Mouse (Mus musculus) kidney, embryonic 15.5 days (tissue): ENCODE results near the gene Ak1. TPM values are rescaled to one million over a fixed set of nuclear protein-coding genes. Genes with fewer than 3 reads are reported as not detected.

ENCODE experiments used
- ATAC-seq: fragments of 200-750 bp; cut with Nextera tagmentation; replicated peaks from 2 replicates; pipeline ENCODE4 v1.8.0; 2017; ENCODE audit warnings: moderate TSS enrichment; ENCODE audit not compliant: low FRiP score
- H3K27ac ChIP-seq: fragments of 300-500 bp; sonication (generic); 2 replicates; pipeline ENCODE4 v1.5.1; 2015; ENCODE audit warnings: mild to moderate bottlenecking, inconsistent platforms
- H3K27me3 ChIP-seq: fragments of 300-500 bp; sonication (generic); 2 replicates; pipeline ENCODE4 v1.6.1; 2015; ENCODE audit warnings: inconsistent platforms
- H3K36me3 ChIP-seq: fragments of 300-500 bp; sonication (generic); 2 replicates; pipeline ENCODE4 v1.6.1; 2015; ENCODE audit warnings: inconsistent platforms
- H3K4me1 ChIP-seq: fragments of 300-500 bp; sonication (generic); 2 replicates; pipeline ENCODE4 v1.6.1; 2015; ENCODE audit warnings: inconsistent platforms
- H3K4me2 ChIP-seq: fragments of 300-500 bp; sonication (generic); 2 replicates; pipeline ENCODE4 v1.6.1; 2015; ENCODE audit warnings: moderate library complexity, mild to moderate bottlenecking, inconsistent platforms
- H3K4me3 ChIP-seq: fragments of 300-500 bp; sonication (generic); replicated peaks from 2 replicates; pipeline ENCODE4 v1.5.1; 2015; ENCODE audit warnings: mild to moderate bottlenecking, inconsistent platforms
- H3K9ac ChIP-seq: fragments of 300-500 bp; sonication (generic); 2 replicates; pipeline ENCODE4 v1.6.1; 2015; ENCODE audit warnings: mild to moderate bottlenecking, inconsistent platforms
- H3K9me3 ChIP-seq: fragments of 300-500 bp; sonication (generic); replicated peaks from 2 replicates; pipeline ENCODE4 v1.6.1; 2016; ENCODE audit warnings: inconsistent platforms
- WGBS: fragments of 180-500 bp; shearing (Covaris S2); methylation state at CpG from one replicate; pipeline ENCODE4 v1.1.7; 2015; ENCODE audit warnings: mixed read lengths; 5-methylcytosine and 5-hydroxymethylcytosine counted together
- polyA plus RNA-seq: library from polyadenylated mRNA; unstranded; fragments of >200 nt; fragmentation: Nextera tagmentation; extraction: Ambion mirVana; gene quantifications from 2 replicates; pipeline ENCODE4 v1.2.1, GENCODE M21; 2015

Gene Ak1
- polyA plus RNA-seq, 1 experiment from 2014 or later: 32.6 TPM

DNA sequence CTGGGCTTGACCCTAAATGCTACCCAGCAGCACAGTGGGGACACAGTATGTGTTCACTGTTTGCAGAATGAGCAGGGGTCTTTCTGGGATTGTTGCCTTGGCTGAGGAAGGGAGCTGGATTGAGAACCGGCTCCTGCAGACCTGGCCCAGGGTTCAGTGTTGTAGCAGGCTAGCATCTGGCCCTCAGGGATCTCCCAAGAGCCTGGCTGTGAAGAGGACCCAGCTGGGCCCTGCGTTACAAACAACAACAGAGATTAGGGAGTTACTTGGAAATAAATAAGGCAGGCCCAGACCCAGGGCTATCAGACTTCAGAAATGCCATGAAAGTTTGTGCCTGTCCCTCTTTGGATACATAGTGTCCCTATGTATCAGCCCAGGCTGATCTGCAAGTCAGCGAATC is 24.1 kb downstream of the Ak1 start:
- H3K4me3 ChIP-seq: no peak overlapping the region
- peaks cover 49% of the 10 kb centered on the region for H3K4me1 ChIP-seq
- ATAC-seq: no peak
- H3K36me3 ChIP-seq: no peaks in the 10 kb centered on the region
- 58% methylated on average over 3 of the region's 3 CpGs for WGBS
- no peaks in the 10 kb centered on the region for H3K9me3 ChIP-seq
- H3K9ac ChIP-seq: 0 out of 2 replicates have a peak overlapping the region, but pooled peaks have one; percentile 15
- H3K4me2 ChIP-seq: no peak overlapping the region
- H3K27me3 ChIP-seq: no peaks in the 10 kb centered on the region
- H3K27ac ChIP-seq: peak overlapping the region; percentile 78; the same call in 1 of the 2 replicates

DNA sequence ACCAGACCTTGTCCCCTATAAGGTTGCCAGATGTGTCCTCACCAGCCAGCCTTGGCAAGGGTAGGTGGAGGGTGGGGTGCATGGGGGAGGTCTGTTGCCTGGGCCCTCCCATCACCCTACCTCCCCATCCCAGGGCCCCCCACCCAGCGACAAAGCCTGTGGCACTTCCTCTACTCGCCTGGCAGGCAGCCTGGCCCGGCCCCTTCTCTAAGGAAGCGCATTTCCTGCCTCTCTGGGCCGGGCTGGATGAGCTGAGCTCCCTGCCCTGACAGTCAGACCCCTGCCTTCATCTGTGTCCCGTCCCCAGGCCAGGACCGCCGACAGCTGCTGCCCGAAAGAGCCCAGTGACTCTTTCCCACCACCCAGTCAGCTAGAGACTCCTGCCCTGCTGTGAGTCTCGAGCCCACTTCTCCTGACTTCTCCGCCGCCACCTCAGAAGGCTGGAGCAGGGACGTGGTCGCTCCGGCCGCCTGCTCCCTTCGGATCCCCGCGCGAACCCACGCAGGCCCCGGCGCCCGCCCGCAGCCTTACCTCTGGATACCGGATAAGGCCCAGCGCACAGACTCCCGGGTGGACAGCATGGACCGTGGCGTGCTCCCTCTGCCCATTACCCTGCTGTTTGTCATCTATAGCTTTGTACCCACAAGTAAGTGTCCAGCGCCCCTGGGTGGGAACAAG is 25.0 kb downstream of the Ak1 start, which contains the start of gene Eng:
Eng (plus strand) TSS at position 217 of the 678 bp plus-strand sequence.
- Histone ChIP-seq H3K4me2 (peak within 1 kb of the TSS; percentile 48), H3K27ac (peak within 1 kb of the TSS; percentile 78), H3K9me3 (no peaks in the 10 kb centered on the region), H3K4me1 (peaks cover 46% of the 10 kb centered on the region), H3K36me3 (no peaks in the 10 kb centered on the region), H3K9ac (peak within 1 kb of the TSS; percentile 39), H3K4me3 (peak within 1 kb of the TSS; percentile 45), H3K27me3 (no peaks in the 10 kb centered on the region)
- WGBS: 52% methylated on average over 31 of the region's 31 CpGs
- peak; percentile 71 for ATAC-seq

DNA sequence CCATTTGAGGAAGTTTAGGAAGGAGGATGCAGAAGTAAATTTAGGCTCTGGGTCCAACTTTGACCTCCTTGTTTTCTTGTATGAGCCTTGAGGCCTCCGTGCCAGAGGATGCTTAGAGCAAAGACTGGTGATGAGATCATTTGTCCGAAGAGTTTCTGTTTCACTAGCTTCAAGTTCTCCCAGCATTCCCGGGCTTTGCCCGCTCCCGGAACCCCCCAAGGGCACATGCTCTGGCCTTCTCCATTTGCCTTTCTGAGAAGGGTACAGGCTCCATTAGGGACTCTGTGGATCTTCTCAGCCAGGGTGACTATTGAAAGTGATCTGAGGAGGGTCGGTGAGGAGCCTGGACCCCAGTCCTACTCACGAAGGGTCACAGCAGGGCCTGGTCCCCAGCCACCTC is 25.8 kb downstream of the Ak1 start:
- Histone ChIP-seq H3K27me3 (no peaks in the 10 kb centered on the region), H3K36me3 (no peaks in the 10 kb centered on the region), H3K4me3 (peak overlapping the region; percentile 45), H3K9ac (0 out of 2 replicates have a peak overlapping the region, but pooled peaks have one; percentile 39), H3K27ac (0 out of 2 replicates have a peak overlapping the region, but pooled peaks have one; percentile 78), H3K4me1 (peaks cover 46% of the 10 kb centered on the region), H3K9me3 (no peaks in the 10 kb centered on the region), H3K4me2 (peak overlapping the region; percentile 48)
- ATAC-seq: no peak
- 80% methylated on average over 7 of the region's 7 CpGs for WGBS

- H3K9ac ChIP-seq: no peak overlapping the region
- no peak overlapping the region for H3K4me3 ChIP-seq
- peaks cover 32% of the 10 kb centered on the region for H3K4me1 ChIP-seq
- H3K27me3 ChIP-seq: no peaks in the 10 kb centered on the region
- 25% methylated on average over 7 of the region's 7 CpGs for WGBS
- H3K27ac ChIP-seq: peak overlapping the region; percentile 88
- H3K36me3 ChIP-seq: no peaks in the 10 kb centered on the region
- peak overlapping the region; percentile 2; the same call in 1 of the 2 replicates for H3K4me2 ChIP-seq
- no peak; the same call in 1 of the 2 replicates for ATAC-seq
- no peaks in the 10 kb centered on the region for H3K9me3 ChIP-seq
Measured at GRCm38 (mm10) chr2:32653764-32654163, 32.2 kb downstream of the Ak1 start.

DNA sequence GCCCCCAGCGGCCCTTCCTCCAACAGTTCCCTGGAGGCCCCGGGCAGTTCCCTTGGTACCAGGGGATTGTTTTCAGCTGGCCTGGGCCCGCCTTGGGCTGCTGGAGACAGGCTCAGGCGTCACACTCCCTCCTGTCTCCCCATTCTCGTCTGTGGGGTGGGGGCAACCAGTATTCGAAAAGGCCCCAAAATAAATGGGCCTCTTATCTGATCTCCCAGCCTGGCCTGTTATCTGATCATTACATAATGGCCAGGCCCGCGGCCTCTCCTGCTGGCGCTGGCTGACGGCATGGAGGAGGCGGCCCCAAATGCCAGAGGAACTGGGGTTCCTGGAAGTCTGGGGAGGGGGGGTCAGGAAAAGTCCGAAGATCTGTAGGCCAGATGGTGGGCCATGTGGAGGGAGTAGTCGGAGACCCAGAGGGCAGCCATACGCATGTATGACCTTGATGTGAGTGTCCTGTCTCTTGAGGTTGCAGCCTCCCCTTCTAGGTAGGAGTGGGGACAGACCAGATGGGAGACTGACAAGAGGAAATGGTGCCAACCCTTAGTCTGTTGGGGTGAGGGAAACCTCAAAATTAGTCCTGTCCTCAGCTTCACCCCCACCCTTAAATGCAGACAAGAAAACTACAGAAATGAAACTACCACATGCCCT is 33.3 kb downstream of the Ak1 start:
- Histone ChIP-seq H3K4me1 (peaks cover 35% of the 10 kb centered on the region), H3K9ac (no peak overlapping the region), H3K9me3 (no peaks in the 10 kb centered on the region), H3K27ac (peak overlapping the region; percentile 88), H3K4me3 (no peak overlapping the region), H3K27me3 (no peaks in the 10 kb centered on the region), H3K4me2 (no peak overlapping the region; the same call in 1 of the 2 replicates), H3K36me3 (peaks cover 3% of the 10 kb centered on the region; the same call in 1 of the 2 replicates)
- WGBS: 38% methylated on average over 14 of the region's 14 CpGs
- no peak for ATAC-seq

- Histone ChIP-seq H3K27me3 (no peaks in the 10 kb centered on the region), H3K4me1 (peaks cover 34% of the 10 kb centered on the region), H3K4me2 (no peak overlapping the region), H3K36me3 (peaks cover 3% of the 10 kb centered on the region; the same call in 1 of the 2 replicates), H3K9me3 (no peaks in the 10 kb centered on the region), H3K9ac (no peak overlapping the region), H3K4me3 (no peak overlapping the region), H3K27ac (peak overlapping the region; percentile 88)
- ATAC-seq: no peak
- 72% methylated on average over 3 of the region's 3 CpGs for WGBS
Measured at GRCm38 (mm10) chr2:32655394-32655744, 33.8 kb downstream of the Ak1 start.

DNA sequence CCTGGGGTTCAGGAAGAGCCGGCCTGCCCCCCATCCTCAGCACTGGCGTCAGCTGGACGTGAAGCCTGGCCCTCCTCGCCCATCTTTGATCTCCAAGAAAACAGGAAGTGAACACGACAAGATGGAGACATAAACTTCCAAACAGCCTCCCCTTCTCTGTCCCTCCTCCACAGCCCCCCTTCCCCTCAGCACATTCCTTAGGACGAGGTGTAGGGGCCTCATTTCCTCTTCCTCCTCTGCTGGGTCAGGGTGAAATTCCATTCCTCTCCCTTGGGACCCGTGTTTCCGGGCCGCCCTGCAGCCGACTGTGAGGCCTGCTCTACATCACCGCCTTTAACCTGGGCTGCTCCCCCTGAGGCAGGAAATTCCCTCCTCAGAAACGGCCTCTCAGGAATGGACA is 34.3 kb downstream of the Ak1 start:
- H3K9me3 ChIP-seq: no peaks in the 10 kb centered on the region
- no peak overlapping the region for H3K9ac ChIP-seq
- peak overlapping the region; percentile 88 for H3K27ac ChIP-seq
- peaks cover 33% of the 10 kb centered on the region for H3K4me1 ChIP-seq
- peaks cover 3% of the 10 kb centered on the region; the same call in 1 of the 2 replicates for H3K36me3 ChIP-seq
- H3K4me2 ChIP-seq: no peak overlapping the region
- no peak overlapping the region for H3K4me3 ChIP-seq
- peak; percentile 82 for ATAC-seq
- 23% methylated on average over 12 of the region's 12 CpGs for WGBS
- H3K27me3 ChIP-seq: no peaks in the 10 kb centered on the region

GRCm38 (mm10) chr2:32658873-32659272 is 37.3 kb downstream of the Ak1 start:
- no peak for ATAC-seq
- H3K4me3 ChIP-seq: no peak overlapping the region
- H3K9ac ChIP-seq: no peak overlapping the region
- peaks cover 44% of the 10 kb centered on the region for H3K4me1 ChIP-seq
- 83% methylated on average over 2 of the region's 2 CpGs for WGBS
- H3K9me3 ChIP-seq: no peaks in the 10 kb centered on the region
- peaks cover 7% of the 10 kb centered on the region for H3K36me3 ChIP-seq
- no peak overlapping the region for H3K27ac ChIP-seq
- no peaks in the 10 kb centered on the region for H3K27me3 ChIP-seq
- H3K4me2 ChIP-seq: no peak overlapping the region

GRCm38 (mm10) chr2:32661509-32662107 is 40.0 kb downstream of the Ak1 start:
- ATAC-seq: peak; percentile 40; the same call in 1 of the 2 replicates
- Histone ChIP-seq H3K4me3 (no peak overlapping the region), H3K9ac (no peak overlapping the region), H3K36me3 (peaks cover 7% of the 10 kb centered on the region), H3K4me1 (peaks cover 25% of the 10 kb centered on the region), H3K9me3 (no peaks in the 10 kb centered on the region), H3K4me2 (no peak overlapping the region), H3K27ac (peak overlapping the region; percentile 46), H3K27me3 (no peaks in the 10 kb centered on the region)
- WGBS: 32% methylated on average over 7 of the region's 7 CpGs

- H3K9ac ChIP-seq: no peak overlapping the region
Measured at GRCm38 (mm10) chr2:32662291-32662690, 40.7 kb downstream of the Ak1 start.

DNA sequence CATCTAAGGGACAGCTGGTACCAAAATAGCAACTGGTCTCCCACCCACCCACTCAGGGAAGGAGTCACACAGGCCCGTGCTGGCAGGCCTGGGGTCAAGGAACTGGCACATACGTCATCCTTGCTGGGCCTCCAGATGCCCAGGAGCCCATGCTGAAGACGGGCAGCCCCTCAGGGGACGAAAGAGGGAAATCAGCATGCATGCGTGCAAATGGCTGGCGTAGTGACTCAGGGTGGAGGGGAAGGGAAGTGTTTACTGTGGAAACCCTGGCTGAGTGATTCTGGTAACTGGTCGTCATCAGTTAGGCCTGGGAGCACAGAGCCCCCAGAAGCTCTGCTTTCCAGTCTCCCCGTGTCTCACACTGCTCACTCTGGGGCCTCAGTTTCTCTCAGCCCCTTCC is 43.8 kb downstream of the Ak1 start:
- Histone ChIP-seq H3K36me3 (peaks cover 10% of the 10 kb centered on the region; the same call in 1 of the 2 replicates), H3K4me2 (no peak overlapping the region), H3K9me3 (no peaks in the 10 kb centered on the region), H3K9ac (no peak overlapping the region), H3K27me3 (no peaks in the 10 kb centered on the region), H3K4me3 (no peak overlapping the region), H3K4me1 (peaks cover 25% of the 10 kb centered on the region), H3K27ac (peak overlapping the region; percentile 46; the same call in 1 of the 2 replicates)
- 61% methylated on average over 8 of the region's 8 CpGs for WGBS
- ATAC-seq: no peak

More at GRCm38 (mm10) chr2:32662291-32662690, 40.7 kb downstream of the Ak1 start:
- Histone ChIP-seq H3K27me3 (no peaks in the 10 kb centered on the region), H3K27ac (peak overlapping the region; percentile 42), H3K4me3 (no peak overlapping the region), H3K36me3 (peaks cover 7% of the 10 kb centered on the region), H3K9me3 (no peaks in the 10 kb centered on the region), H3K4me2 (no peak overlapping the region), H3K4me1 (peaks cover 25% of the 10 kb centered on the region)
- ATAC-seq: no peak
- WGBS: 51% methylated on average over 5 of the region's 5 CpGs

DNA sequence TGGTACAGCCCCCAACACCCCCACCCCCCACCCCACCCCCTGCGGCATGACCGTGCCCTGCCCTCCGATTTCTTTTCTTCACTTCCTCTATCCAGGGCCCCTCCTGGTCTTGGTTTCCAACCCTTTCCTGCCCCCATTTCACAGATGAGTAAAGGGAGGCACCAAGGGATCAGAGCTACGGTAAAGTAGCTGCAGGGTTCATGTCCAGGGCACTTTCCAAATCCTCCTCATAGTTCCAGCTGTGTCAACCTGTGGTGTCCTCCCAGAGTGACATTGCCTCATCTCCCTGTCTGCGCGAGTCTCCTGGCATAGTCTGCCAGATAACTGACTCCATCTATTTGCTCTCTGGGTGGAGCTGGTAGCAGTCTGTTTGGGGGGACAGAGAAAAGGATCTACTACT is 44.3 kb downstream of the Ak1 start:
- no peak for ATAC-seq
- peaks cover 25% of the 10 kb centered on the region for H3K4me1 ChIP-seq
- no peaks in the 10 kb centered on the region for H3K27me3 ChIP-seq
- no peak overlapping the region for H3K4me2 ChIP-seq
- 81% methylated on average over 6 of the region's 6 CpGs for WGBS
- no peaks in the 10 kb centered on the region for H3K9me3 ChIP-seq
- H3K9ac ChIP-seq: no peak overlapping the region
- H3K27ac ChIP-seq: 0 out of 2 replicates have a peak overlapping the region, but pooled peaks have one; percentile 24
- peaks cover 12% of the 10 kb centered on the region; the same call in 1 of the 2 replicates for H3K36me3 ChIP-seq
- H3K4me3 ChIP-seq: no peak overlapping the region
